Mouse (Mus musculus): ENCODE measurements around the gene Ppif. TPM values are rescaled to one million over a fixed set of nuclear protein-coding genes. Genes with fewer than 3 reads are reported as not detected.

Ppif gene
- total and polyA plus RNA-seq, 2 experiments from 2014 or later: 46.1 to 55.3 TPM

- WGBS: 74% methylated on average over 6 of the region's 7 CpGs
- no peaks in the 10 kb centered on the region for H3K27me3 ChIP-seq (ENCODE audit: insufficient read depth, low read length)
- no peak overlapping the region for H3K27ac ChIP-seq
- no peak overlapping the region for H3K4me3 ChIP-seq (ENCODE audit: low read length)
- H3K4me2 ChIP-seq (ENCODE audit: low read depth, low read length): no peak overlapping the region
- ATAC-seq (no peak), DNase-seq (ENCODE audit: low spot score) (no peak)
- no peak overlapping the region for H3K9ac ChIP-seq (replicated peaks; ENCODE audit: low read length)
- no peaks in the 10 kb centered on the region for H3K9me3 ChIP-seq (ENCODE audit: low read length)
- H3K36me3 ChIP-seq (ENCODE audit: insufficient read depth, low read length): no peaks in the 10 kb centered on the region
- no peaks in the 10 kb centered on the region for H3K4me1 ChIP-seq (ENCODE audit: insufficient read depth, low read length)
- TF ChIP-seq CTCF (IDR thresholded peaks at IDR 0.05; ENCODE audit: low read depth): no peak
Measured at GRCm38 (mm10) chr14:25747996-25748756, 54.2 kb downstream of the Ppif start.

- WGBS: 61% methylated on average over 13 of the region's 13 CpGs
- ATAC-seq (no peak), DNase-seq (ENCODE audit: low spot score) (no peak)
- Histone ChIP-seq H3K36me3 (ENCODE audit: insufficient read depth, low read length) (no peaks in the 10 kb centered on the region), H3K4me2 (ENCODE audit: low read depth, low read length) (no peak overlapping the region), H3K27me3 (ENCODE audit: insufficient read depth, low read length) (no peaks in the 10 kb centered on the region), H3K4me1 (ENCODE audit: insufficient read depth, low read length) (0 out of 2 replicates have a peak, but pooled peaks cover under 1% of the 10 kb centered on the region), H3K4me3 (ENCODE audit: low read length) (no peak overlapping the region), H3K9ac (replicated peaks; ENCODE audit: low read length) (no peak overlapping the region), H3K9me3 (ENCODE audit: low read length) (no peaks in the 10 kb centered on the region), H3K27ac (peak overlapping the region; percentile 36; the same call in 1 of the 2 replicates)
- TF ChIP-seq CTCF (IDR thresholded peaks at IDR 0.05; ENCODE audit: low read depth): no peak
Measured at GRCm38 (mm10) chr14:25749143-25749909, 55.4 kb downstream of the Ppif start.

Other genes with a start within 250 kb of the Ppif start
- gene Zmiz1, start 235.0 kb upstream of the Ppif start, total RNA-seq (2014; rRNA removed): 129 and 135 TPM in 2 replicates
- gene Zmiz1, start 235.0 kb upstream of the Ppif start, polyA plus RNA-seq (2015; fragmentation: Nextera tagmentation; extraction: Ambion mirVana): 41.9 and 50.6 TPM in 2 replicates
- 34.4 and 39.3 TPM in 2 replicates for gene Zcchc24, start 74.9 kb downstream of the Ppif start, total RNA-seq (2014; rRNA removed)
- 19.7 and 20.4 TPM in 2 replicates for gene Zcchc24, start 74.9 kb downstream of the Ppif start, polyA plus RNA-seq (2015; fragmentation: Nextera tagmentation; extraction: Ambion mirVana)
- gene Anxa11, start 148.0 kb downstream of the Ppif start, total RNA-seq (2014; rRNA removed): 3.7 and 4.2 TPM in 2 replicates
- 4.5 and 4.9 TPM in 2 replicates for gene Anxa11, start 148.0 kb downstream of the Ppif start, polyA plus RNA-seq (2015; fragmentation: Nextera tagmentation; extraction: Ambion mirVana)
- 2.0 TPM in 1 of 2 replicates, not detected in the other for gene Plac9a, start 208.9 kb downstream of the Ppif start, total RNA-seq (2014; rRNA removed)
- gene Plac9a, start 208.9 kb downstream of the Ppif start, polyA plus RNA-seq (2015; fragmentation: Nextera tagmentation; extraction: Ambion mirVana): 0.41 TPM in 1 of 2 replicates, not detected in the other
- gene Tmem254a, start 233.5 kb downstream of the Ppif start, total RNA-seq (2014; rRNA removed): 8.3 and 8.6 TPM in 2 replicates
- 5.0 and 9.1 TPM in 2 replicates for gene Tmem254a, start 233.5 kb downstream of the Ppif start, polyA plus RNA-seq (2015; fragmentation: Nextera tagmentation; extraction: Ambion mirVana)
- not detected in 2 replicates for gene Cphx1, start 244.2 kb downstream of the Ppif start, total RNA-seq (2014; rRNA removed)
- not detected in 2 replicates for gene Cphx1, start 244.2 kb downstream of the Ppif start, polyA plus RNA-seq (2015; fragmentation: Nextera tagmentation; extraction: Ambion mirVana)

Data from hindbrain, postnatal 0 days (tissue).